Mouse (Mus musculus): ENCODE data around the gene Gatc. TPM values are rescaled to one million over a fixed set of nuclear protein-coding genes. Genes with fewer than 3 reads are reported as not detected.

The Gatc gene
- polyA plus RNA-seq, 1 experiment: 45.5 TPM

DNA sequence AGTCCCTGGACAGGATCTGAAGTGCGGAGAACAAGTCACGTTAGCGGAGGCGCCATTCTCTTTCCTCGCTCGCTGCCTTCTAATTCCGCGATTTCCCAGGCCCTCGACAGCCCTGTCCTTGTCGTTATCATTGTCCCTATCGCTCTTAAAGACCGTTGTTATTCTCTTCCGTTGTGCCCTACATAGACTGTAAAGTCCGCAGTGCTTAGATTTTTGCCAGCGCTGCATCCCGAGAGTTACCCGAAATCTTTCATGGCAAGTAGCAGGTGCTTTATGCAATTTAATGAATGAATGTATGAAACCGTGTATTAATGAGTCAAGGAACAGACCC is 8.2 kb upstream of the Gatc start:
- H3K27ac ChIP-seq (replicated peaks; ENCODE audit: low read depth, low read length): peak overlapping the region; percentile 52
- peak overlapping the region; percentile 69 for H3K4me3 ChIP-seq (ENCODE audit: insufficient read depth, low read depth, low read length)
- no peaks in the 10 kb centered on the region; the same call in 1 of the 2 replicates for H3K4me1 ChIP-seq (ENCODE audit: control insufficient read depth, insufficient read depth, insufficient read length, low read length)

DNA sequence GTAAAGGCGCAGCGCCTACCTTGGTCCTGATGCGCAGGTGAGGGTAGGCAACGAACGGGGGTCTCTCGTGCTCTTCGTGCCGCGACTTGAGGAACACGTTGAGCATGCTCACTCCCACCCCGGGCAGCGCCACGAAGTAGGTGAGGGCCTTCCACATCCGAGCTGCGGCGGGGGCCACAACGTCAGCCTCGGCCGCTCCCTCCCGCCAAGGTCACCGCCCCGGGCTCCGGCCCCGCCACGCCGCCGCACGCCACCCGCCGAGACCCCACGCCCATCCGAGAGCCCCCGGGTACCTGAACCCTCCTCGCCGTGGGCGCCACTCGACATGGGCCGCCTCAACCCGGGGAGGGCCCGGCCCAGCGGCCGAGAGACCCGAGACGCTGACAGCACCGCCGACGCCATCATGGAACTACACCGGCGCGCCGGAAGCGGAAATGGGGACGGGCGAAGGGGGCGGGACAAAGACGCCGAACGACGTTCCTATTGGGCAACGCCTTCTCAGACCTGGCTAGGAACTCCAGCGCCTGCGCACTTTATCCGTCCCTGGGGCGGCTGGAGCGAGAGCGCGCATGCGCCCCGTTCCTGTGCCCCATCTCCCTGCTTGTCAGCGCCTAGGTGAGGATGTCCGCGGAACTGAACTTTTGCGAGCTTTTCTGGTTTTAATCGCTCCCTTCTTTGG is 7.7 kb upstream of the Gatc start, which contains the start of gene Cox6a1:
Cox6a1 (minus strand) TSS at position 436 of the 679 bp plus-strand sequence.
- Histone ChIP-seq H3K4me3 (ENCODE audit: insufficient read depth, low read depth, low read length) (peak within 1 kb of the TSS; percentile 99), H3K27ac (replicated peaks; ENCODE audit: low read depth, low read length) (peak within 1 kb of the TSS; percentile 94), H3K4me1 (ENCODE audit: control insufficient read depth, insufficient read depth, insufficient read length, low read length) (no peaks in the 10 kb centered on the region; the same call in 1 of the 2 replicates)

DNA sequence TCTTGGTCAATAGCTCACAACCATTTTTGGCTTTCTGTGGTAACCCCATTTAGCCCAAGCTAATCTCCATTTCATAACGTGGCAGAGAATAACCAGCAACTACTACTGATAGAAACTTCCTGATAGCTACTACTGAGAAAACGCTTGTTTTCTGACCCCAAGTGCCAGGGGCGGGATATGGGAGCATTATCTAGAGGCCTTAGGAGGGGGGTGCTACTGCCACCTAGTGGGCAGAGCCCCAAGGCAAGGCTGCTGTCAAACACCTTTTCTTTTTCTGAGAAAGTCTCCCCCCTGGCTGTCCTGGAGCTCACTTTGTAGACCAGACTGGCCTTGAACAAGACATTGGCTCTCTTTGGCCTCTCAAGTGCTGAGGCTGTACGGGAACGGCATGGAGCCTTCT is 6.6 kb upstream of the Gatc start:
- Histone ChIP-seq H3K27ac (replicated peaks; ENCODE audit: low read depth, low read length) (peak overlapping the region; percentile 29; the same call in 1 of the 2 replicates), H3K4me3 (ENCODE audit: insufficient read depth, low read depth, low read length) (peak overlapping the region; percentile 99), H3K4me1 (ENCODE audit: control insufficient read depth, insufficient read depth, insufficient read length, low read length) (no peaks in the 10 kb centered on the region; the same call in 1 of the 2 replicates)

DNA sequence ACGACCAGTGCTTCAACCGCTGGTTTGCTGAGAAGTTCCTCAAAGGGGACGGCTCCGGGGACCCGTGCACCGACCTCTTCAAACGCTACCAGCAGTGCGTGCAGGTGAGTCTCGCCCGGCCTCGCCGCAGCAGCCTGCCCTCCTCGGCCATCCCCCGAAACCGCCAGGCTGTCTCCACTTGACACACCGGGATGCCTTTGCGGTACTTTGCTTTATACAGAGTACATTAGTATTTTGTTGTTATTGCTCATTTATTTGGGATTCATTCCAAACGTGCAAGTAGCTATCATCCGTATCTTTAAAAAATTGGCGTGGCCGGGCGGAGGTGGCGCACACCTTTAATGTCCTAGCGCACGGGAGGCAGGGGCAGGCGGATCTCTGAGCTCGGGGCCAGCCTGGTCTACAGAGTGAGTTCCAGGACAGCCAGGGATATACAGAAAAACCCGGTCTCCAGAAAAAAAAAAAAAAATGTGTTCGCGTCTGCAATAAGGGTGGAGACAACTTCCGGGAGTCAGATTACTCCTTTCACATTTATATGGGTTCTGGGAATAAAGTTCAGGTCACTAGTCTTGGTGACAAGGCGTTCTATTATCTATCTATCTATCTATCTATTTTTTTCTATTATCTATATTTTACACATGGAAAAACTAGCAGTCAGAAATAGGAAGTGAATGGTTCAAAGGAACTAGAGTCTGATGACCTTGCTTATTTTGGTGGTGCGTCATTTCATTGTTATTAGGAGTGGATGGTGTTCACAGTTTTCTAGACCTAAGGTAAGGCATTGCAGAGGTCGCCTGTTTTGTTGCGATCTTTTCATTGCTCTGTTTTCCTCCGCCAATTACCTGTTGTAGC is 562 bp upstream of the Gatc start:
- H3K4me3 ChIP-seq (ENCODE audit: insufficient read depth, low read depth, low read length): peak overlapping the region; percentile 97

DNA sequence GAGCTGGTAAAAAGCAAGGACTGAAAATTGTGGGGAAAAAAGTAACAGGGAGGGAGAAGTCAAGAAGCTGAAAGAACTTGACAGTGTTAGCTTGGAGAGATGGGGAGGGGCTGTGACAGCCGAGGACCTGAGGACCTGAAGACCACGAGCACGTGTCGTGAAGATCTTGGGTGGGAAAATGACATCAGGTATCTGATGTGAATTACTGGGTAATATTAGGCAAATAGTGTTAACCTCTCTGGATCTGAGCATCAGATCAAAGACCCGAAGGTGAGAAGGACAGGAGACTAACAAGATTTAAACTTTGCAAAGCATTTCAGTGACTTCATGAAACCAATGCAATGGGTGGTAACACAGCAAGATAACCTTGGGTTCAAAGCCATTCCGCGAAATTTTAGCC is 971 bp downstream of the Gatc start:
- Histone ChIP-seq H3K4me3 (ENCODE audit: insufficient read depth, low read depth, low read length) (no peak overlapping the region), H3K27ac (replicated peaks; ENCODE audit: low read depth, low read length) (no peak overlapping the region), H3K4me1 (ENCODE audit: control insufficient read depth, insufficient read depth, insufficient read length, low read length) (peaks cover 4% of the 10 kb centered on the region; the same call in 1 of the 2 replicates)

More for the DNA sequence above, 562 bp upstream of the Gatc start:
- peaks cover 4% of the 10 kb centered on the region; the same call in 1 of the 2 replicates for H3K4me1 ChIP-seq (ENCODE audit: control insufficient read depth, insufficient read depth, insufficient read length, low read length)
- H3K27ac ChIP-seq (replicated peaks; ENCODE audit: low read depth, low read length): 0 out of 2 replicates have a peak overlapping the region, but pooled peaks have one; percentile 1

DNA sequence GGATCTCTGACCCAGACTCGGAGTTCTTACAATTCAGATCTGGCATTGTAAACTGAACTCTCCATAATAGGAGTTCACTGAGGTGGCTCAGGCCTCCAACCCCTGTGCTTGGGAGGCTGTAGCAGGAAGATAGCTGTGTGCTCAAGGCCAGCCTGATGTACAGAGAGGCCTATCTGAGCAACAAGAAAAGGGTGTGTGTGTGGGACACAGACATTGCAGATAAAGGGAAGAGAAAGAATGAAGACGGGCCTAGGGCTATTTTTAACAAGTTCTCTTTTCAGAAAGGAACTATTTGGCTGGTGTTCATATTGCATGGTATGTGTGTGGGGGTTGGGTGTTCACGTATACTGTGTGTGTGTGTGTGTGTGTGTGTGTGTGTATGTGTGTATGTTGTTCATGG is 7.4 kb downstream of the Gatc start:
- Histone ChIP-seq H3K4me1 (ENCODE audit: control insufficient read depth, insufficient read depth, insufficient read length, low read length) (no peaks in the 10 kb centered on the region), H3K27ac (replicated peaks; ENCODE audit: low read depth, low read length) (no peak overlapping the region), H3K4me3 (ENCODE audit: insufficient read depth, low read depth, low read length) (no peak overlapping the region)

DNA sequence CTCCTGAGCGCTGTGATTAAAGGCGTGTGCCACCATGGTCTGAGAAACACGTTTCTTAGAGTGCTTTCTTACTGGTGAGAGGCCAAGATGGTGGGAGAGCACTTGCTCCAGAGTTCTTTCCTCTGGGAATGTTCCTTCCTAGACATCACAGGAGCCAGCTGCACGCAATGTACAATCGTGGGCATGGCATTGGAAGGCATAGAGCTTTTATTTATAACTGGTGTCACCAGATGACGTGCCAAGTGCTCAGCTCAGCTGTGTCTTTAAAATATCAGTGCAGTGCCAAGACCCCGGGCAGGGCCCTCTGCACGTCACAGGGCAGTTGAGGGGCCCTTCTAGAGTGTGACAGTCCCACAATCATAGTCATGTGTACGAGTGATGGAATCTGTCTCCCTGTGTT is 10.0 kb downstream of the Gatc start:
- H3K4me1 ChIP-seq (ENCODE audit: control insufficient read depth, insufficient read depth, insufficient read length, low read length): 0 out of 2 replicates have a peak, but pooled peaks cover 3% of the 10 kb centered on the region
- no peak overlapping the region for H3K4me3 ChIP-seq (ENCODE audit: insufficient read depth, low read depth, low read length)
- no peak overlapping the region for H3K27ac ChIP-seq (replicated peaks; ENCODE audit: low read depth, low read length)

DNA sequence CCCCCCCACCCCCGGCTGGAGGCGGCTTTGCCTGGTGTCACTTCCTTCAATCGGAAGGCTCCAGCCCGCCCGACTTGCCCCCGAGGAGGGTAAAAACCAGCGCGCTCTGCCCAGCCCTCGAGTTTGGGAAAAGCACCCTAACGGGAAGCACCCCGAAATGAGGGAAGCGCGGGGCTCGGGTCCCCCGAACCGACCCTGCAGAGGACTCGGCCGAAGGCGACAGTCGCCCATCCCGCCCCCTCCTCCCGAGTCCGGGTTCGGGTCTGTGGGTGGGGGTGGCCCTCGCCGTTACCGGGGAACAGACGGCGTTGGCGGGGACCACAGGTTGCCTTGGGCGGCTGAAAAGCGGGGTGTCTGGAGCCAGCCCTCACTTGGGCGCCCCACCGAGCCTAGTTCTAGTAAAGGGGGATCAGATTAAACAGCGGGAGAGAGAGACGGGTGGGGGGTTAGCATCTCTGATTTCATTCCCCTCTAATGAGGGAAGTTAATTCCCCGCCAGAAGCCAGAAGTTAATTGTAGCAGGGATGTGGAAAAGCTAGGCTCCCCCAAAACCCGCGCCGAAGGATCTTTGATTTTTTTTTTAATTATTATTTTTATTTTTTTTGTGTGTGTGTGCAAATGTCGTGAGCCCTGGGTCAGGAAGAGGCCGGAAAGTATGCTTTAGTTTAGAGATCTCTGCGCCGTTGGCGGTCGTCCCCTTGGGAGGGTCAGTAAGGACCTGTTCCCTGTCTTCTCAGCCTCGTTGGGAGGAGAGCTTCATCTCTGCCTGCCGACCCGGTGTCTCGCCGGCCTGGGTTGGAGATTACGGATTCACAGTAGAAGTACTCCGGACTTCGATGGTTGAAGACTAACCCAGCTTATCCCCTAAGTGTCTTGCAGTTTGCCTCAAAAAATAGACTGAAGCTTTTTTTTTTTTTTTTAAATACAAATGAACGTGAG is 13.1 kb downstream of the Gatc start:
- H3K4me1 ChIP-seq (ENCODE audit: control insufficient read depth, insufficient read depth, insufficient read length, low read length): 0 out of 2 replicates have a peak, but pooled peaks cover 3% of the 10 kb centered on the region
- H3K27ac ChIP-seq (replicated peaks; ENCODE audit: low read depth, low read length): peak overlapping the region; percentile 48; the same call in 1 of the 2 replicates
- H3K4me3 ChIP-seq (ENCODE audit: insufficient read depth, low read depth, low read length): peak overlapping the region; percentile 71

DNA sequence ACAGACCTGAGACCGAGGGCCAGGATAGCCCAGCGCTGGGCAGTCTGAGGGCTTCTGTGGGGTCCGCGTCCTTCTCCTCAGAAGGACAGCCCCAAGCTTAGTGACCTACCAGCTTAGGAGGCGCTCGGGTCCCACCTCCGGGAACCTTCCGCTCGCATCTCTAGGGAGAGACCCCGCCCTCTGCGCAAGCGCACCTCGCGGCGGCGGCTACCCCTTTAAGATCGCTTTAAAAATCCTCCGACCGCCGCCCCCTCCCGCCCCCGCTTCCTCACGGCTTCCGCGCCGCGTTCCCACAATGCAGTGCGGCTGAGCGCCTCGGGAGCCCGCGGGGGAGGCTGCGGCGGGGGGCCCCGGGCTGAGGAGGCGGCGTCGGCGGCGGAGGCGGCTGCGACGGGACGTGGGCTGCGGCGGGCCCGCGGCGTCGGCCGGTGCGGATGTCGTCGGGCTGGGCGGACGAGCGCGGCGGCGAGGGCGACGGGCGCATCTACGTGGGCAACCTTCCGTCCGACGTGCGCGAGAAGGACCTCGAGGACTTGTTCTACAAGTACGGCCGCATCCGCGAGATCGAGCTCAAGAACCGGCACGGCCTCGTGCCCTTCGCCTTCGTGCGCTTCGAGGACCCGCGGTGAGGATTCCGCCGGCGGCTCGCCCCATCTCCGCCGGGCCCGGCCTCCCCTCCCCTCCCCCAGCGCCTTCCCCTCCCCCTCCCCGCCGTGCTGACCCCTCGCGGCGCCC is 13.9 kb downstream of the Gatc start, which contains the start of gene Srsf9:
Srsf9 (plus strand) TSS at position 303 of the 735 bp plus-strand sequence.
- Histone ChIP-seq H3K4me1 (ENCODE audit: control insufficient read depth, insufficient read depth, insufficient read length, low read length) (0 out of 2 replicates have a peak, but pooled peaks cover 3% of the 10 kb centered on the region), H3K4me3 (ENCODE audit: insufficient read depth, low read depth, low read length) (peak within 1 kb of the TSS; percentile 79), H3K27ac (replicated peaks; ENCODE audit: low read depth, low read length) (peak within 1 kb of the TSS; percentile 82)

DNA sequence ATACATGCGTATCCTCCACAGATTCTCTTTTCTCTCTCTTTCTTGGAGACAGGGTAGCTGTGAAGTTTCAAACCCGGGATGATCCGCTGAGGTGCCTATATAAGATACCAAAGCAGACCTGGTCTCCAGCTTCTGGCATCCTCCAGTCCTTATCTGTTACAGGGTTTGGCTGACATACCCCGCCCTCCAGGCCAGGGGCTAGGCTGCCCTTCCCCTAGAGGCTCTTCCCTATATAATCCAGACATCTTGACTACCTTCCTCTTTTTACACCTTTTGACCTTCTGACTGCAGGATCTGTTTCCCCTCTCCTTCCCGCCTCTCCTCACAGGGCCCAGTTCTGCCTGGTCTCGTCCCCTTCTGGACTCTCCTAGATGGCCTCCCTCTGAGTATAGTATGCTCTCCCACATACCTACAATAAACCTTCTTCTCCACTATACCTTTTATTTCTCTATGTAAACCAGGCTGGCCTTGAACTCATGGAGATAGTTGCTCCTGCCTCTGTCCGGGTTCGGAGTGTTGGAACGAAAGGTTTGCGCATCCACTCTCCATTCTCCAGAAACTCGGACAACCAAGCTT is 14.6 kb downstream of the Gatc start:
- Histone ChIP-seq H3K4me1 (ENCODE audit: control insufficient read depth, insufficient read depth, insufficient read length, low read length) (0 out of 2 replicates have a peak, but pooled peaks cover 3% of the 10 kb centered on the region), H3K27ac (replicated peaks; ENCODE audit: low read depth, low read length) (peak overlapping the region; percentile 82), H3K4me3 (ENCODE audit: insufficient read depth, low read depth, low read length) (peak overlapping the region; percentile 79)

DNA sequence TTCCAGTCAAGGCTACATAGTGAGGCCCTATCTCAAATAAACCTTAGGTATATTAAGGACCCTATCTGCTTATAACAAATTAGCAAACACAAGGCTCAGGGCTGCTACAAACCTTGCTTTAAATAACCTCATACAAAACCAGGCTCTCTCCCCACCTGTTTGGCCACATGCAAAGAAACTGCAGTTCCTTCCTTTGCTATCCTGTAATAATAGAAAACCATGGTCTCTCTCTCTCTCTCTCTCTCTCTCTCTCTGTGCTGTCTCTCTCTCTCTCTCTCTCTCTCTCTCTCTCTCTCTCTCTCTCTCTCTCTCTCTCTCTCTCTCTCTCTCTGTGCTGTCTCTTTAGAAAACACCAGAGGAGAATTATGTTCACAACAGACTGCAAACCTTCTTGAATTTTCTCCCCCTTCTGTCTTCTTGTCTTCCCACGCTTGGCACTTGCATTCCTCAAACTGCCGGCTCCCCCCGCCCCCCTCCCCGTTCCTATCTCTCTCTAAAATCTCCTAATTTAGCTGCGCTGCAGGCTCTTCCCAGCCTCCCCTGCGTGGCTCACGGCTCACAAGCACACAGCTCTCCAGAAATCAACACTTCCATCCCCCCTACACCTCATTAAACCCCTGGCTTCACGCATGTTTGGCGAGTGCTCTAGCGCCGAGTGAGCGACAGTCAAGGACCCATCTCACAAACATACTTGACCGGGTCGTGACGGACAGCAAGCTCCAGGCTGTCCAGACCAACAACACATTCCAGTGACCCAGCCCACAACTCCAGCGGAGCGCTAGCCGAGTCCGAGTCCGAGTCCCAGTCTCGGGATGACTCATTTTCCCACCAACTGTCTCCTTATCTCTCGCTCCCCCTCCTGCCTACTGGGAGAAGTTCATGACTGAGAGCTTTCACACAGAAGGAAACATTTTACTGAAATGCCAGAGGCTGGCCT is 21.7 kb downstream of the Gatc start:
- H3K4me3 ChIP-seq (ENCODE audit: insufficient read depth, low read depth, low read length): peak overlapping the region; percentile 59
- H3K4me1 ChIP-seq (ENCODE audit: control insufficient read depth, insufficient read depth, insufficient read length, low read length): no peaks in the 10 kb centered on the region
- peak overlapping the region; percentile 70 for H3K27ac ChIP-seq (replicated peaks; ENCODE audit: low read depth, low read length)

DNA sequence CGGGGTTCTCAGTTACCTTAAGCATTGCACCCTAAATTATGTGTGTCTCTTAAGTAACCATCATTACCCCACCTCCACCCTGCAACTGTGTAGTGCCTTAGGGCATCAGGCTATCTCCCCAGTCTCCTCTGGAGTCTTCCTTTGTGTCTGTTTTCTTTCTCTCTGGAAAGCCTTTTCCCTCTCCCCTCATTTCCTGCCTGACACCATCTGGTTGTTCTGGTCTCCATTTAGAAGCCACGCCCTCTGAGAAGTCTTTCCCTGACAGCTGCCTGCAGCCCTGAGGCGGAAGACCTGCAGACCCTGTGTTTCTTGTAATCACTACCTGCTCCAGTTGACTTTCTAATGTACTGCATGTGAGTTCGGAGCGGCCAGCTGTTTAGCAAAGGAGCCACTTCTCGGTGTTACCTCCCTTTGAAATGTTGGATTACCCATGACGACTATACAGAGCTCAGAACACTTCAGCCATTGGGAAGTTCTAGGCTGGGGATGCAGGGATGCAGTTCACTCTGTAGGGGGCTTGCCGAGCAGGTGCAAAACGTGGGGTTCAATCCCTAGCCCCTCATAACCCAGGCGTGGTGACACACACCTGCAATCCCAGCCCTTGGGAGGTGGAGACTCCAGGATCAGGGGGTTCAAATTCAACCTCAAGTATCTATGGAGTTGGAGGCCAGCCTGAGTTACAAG is 23.2 kb downstream of the Gatc start:
- H3K4me3 ChIP-seq (ENCODE audit: insufficient read depth, low read depth, low read length): no peak overlapping the region
- H3K4me1 ChIP-seq (ENCODE audit: control insufficient read depth, insufficient read depth, insufficient read length, low read length): no peaks in the 10 kb centered on the region
- no peak overlapping the region for H3K27ac ChIP-seq (replicated peaks; ENCODE audit: low read depth, low read length)
